Mouse (Mus musculus) testis, adult 2 months (tissue): ENCODE results near the gene Bnc1. TPM values are rescaled to one million over a fixed set of nuclear protein-coding genes. Genes with fewer than 3 reads are reported as not detected.
A peak's percentile ranks its signal among the peaks of the same experiment; 100 is the strongest.

Experiments
- H3K27ac ChIP-seq: fragments of 200-500 bp; 2 replicates; pipeline ENCODE4 v1.5.1; 2012; ENCODE audit warnings: low read depth, low read length; ENCODE audit not compliant: control insufficient read depth, insufficient read depth
- H3K27me3 ChIP-seq: fragments of 200-500 bp; 2 replicates; pipeline ENCODE4 v1.6.1; 2012; ENCODE audit warnings: mild to moderate bottlenecking, low read length, moderate library complexity; ENCODE audit not compliant: control insufficient read depth, insufficient read depth
- H3K36me3 ChIP-seq: fragments of 200-500 bp; 2 replicates; pipeline ENCODE4 v1.6.1; 2012; ENCODE audit warnings: mild to moderate bottlenecking, low read length; ENCODE audit not compliant: control insufficient read depth, insufficient read depth
- H3K4me1 ChIP-seq: fragments of 200-500 bp; 2 replicates; pipeline ENCODE4 v1.6.1; 2012; ENCODE audit warnings: low read length; ENCODE audit not compliant: control insufficient read depth, insufficient read depth
- H3K4me3 ChIP-seq: fragments of 200-500 bp; 2 replicates; pipeline ENCODE4 v1.5.1; 2012; ENCODE audit warnings: low read depth, mild to moderate bottlenecking, low read length, moderate library complexity, mixed read lengths; ENCODE audit not compliant: control insufficient read depth
- CTCF ChIP-seq: fragments of 200-500 bp; IDR thresholded peaks from 2 replicates; pipeline ENCODE4 v1.5.1; 2012; ENCODE audit warnings: low read depth, mild to moderate bottlenecking, inconsistent platforms, low read length, moderate library complexity; ENCODE audit not compliant: control insufficient read depth, insufficient read depth, insufficient replicate concordance
- POLR2A ChIP-seq: fragments of 200-500 bp; IDR thresholded peaks from 2 replicates; pipeline ENCODE4 v1.6.1; 2012; ENCODE audit warnings: low read depth, mild to moderate bottlenecking, inconsistent platforms, low read length, moderate library complexity; ENCODE audit not compliant: control insufficient read depth
- polyA plus RNA-seq: library from polyadenylated mRNA; depleted of rRNA; stranded (reverse); fragments of >200 nt; gene quantifications from 2 replicates; pipeline ENCODE4 v1.2.3, GENCODE M21; 2012; rRNA removed

The Bnc1 gene
- 0.96 and 1.2 TPM in 2 replicates for polyA plus RNA-seq

GRCm38 (mm10) chr7:81992131-81993061 is at the start of gene Bnc1:
TSS of gene Bnc1 (minus strand) at chr7:81992292.
- Histone ChIP-seq H3K27me3 (no peaks in the 10 kb centered on the region; the same call in 1 of the 2 replicates), H3K4me3 (peak within 1 kb of the TSS; percentile 79), H3K27ac (peak within 1 kb of the TSS; percentile 25; the same call in 1 of the 2 replicates)

GRCm38 (mm10) chr7:82033347-82033746 is 41.3 kb upstream of the Bnc1 start:
- H3K36me3 ChIP-seq: no peaks in the 10 kb centered on the region
- TF ChIP-seq CTCF: no peak
- no peak for TF ChIP-seq POLR2A

More at GRCm38 (mm10) chr7:81992131-81993061, at the start of gene Bnc1:
- Histone ChIP-seq H3K4me1 (peaks cover 19% of the 10 kb centered on the region), H3K36me3 (no peaks in the 10 kb centered on the region)
- TF ChIP-seq CTCF (no peak), POLR2A (no peak)

GRCm38 (mm10) chr7:82029666-82030065 is 37.6 kb upstream of the Bnc1 start:
- Histone ChIP-seq H3K36me3 (no peaks in the 10 kb centered on the region), H3K27me3 (no peaks in the 10 kb centered on the region), H3K4me1 (no peaks in the 10 kb centered on the region), H3K27ac (no peak overlapping the region), H3K4me3 (no peak overlapping the region)
- TF ChIP-seq CTCF (no peak), POLR2A (no peak)

More at GRCm38 (mm10) chr7:82033347-82033746, 41.3 kb upstream of the Bnc1 start:
- no peaks in the 10 kb centered on the region for H3K27me3 ChIP-seq
- no peaks in the 10 kb centered on the region for H3K4me1 ChIP-seq
- H3K27ac ChIP-seq: no peak overlapping the region
- no peak overlapping the region for H3K4me3 ChIP-seq

- Histone ChIP-seq H3K27ac (no peak overlapping the region), H3K27me3 (no peaks in the 10 kb centered on the region), H3K4me1 (no peaks in the 10 kb centered on the region), H3K36me3 (no peaks in the 10 kb centered on the region), H3K4me3 (no peak overlapping the region)
- TF ChIP-seq CTCF (no peak), POLR2A (no peak)
Measured at GRCm38 (mm10) chr7:82025802-82026201, 33.7 kb upstream of the Bnc1 start.

GRCm38 (mm10) chr7:82023676-82024075 is 31.6 kb upstream of the Bnc1 start:
- no peaks in the 10 kb centered on the region for H3K36me3 ChIP-seq
- H3K27ac ChIP-seq: no peak overlapping the region
- no peaks in the 10 kb centered on the region for H3K27me3 ChIP-seq
- no peak overlapping the region for H3K4me3 ChIP-seq
- no peak for TF ChIP-seq POLR2A
- no peak for TF ChIP-seq CTCF
- H3K4me1 ChIP-seq: no peaks in the 10 kb centered on the region

- Histone ChIP-seq H3K36me3 (no peaks in the 10 kb centered on the region), H3K4me1 (no peaks in the 10 kb centered on the region), H3K4me3 (no peak overlapping the region), H3K27me3 (no peaks in the 10 kb centered on the region), H3K27ac (no peak overlapping the region)
- no peak for TF ChIP-seq CTCF
Measured at GRCm38 (mm10) chr7:82022404-82022803, 30.3 kb upstream of the Bnc1 start.

- no peak overlapping the region for H3K27ac ChIP-seq
- H3K36me3 ChIP-seq: no peaks in the 10 kb centered on the region
- no peaks in the 10 kb centered on the region for H3K27me3 ChIP-seq
- peaks cover 2% of the 10 kb centered on the region; the same call in 1 of the 2 replicates for H3K4me1 ChIP-seq
- H3K4me3 ChIP-seq: no peak overlapping the region
- TF ChIP-seq CTCF (no peak), POLR2A (no peak)
Measured at GRCm38 (mm10) chr7:82018031-82018430, 25.9 kb upstream of the Bnc1 start.
